Mouse (Mus musculus): ENCODE data around the gene Prdm12.

- TF ChIP-seq MAX (IDR thresholded peaks at IDR 0.05; ENCODE audit: low read depth): no peak
- TF ChIP-seq USF1 (IDR thresholded peaks at IDR 0.05; ENCODE audit: low read depth): no peak
- TF ChIP-seq POLR2A (IDR thresholded peaks at IDR 0.05; ENCODE audit: insufficient read length, low read depth): no peak
- no peak for TF ChIP-seq E2F4 (IDR thresholded peaks at IDR 0.05; ENCODE audit: insufficient read depth)
- no peak for TF ChIP-seq TCF12 (IDR thresholded peaks at IDR 0.05; ENCODE audit: insufficient read depth, poor library complexity, severe bottlenecking)
- no peak for TF ChIP-seq CEBPB (IDR thresholded peaks at IDR 0.05; ENCODE audit: insufficient read depth, poor library complexity, severe bottlenecking)
- no peak for TF ChIP-seq POLR2AphosphoS2 (IDR thresholded peaks at IDR 0.05; ENCODE audit: insufficient read length, low read depth)
- TF ChIP-seq MYOD1 (IDR thresholded peaks at IDR 0.05; ENCODE audit: control insufficient read depth in 1 of 3, insufficient read length in 2 of 3, low read depth in 2 of 3): no peak
- TF ChIP-seq REST (IDR thresholded peaks at IDR 0.05; ENCODE audit: insufficient read depth, insufficient read length): no peak
- TF ChIP-seq SRF (IDR thresholded peaks at IDR 0.05; ENCODE audit: control insufficient read depth, insufficient read length, low read depth): no peak
- no peak for TF ChIP-seq MYOG (IDR thresholded peaks at IDR 0.05; ENCODE audit: control insufficient read depth in 1 of 3, insufficient read depth in 1 of 3, insufficient read length in 2 of 3, low read depth in 2 of 3)
These were observed 16.5 kb downstream of the Prdm12 start for GRCm38 (mm10) chr2:31656374-31656773.
